Mouse (Mus musculus): Measurements from ENCODE around the gene Tmod1.

The Tmod1 gene

DNA sequence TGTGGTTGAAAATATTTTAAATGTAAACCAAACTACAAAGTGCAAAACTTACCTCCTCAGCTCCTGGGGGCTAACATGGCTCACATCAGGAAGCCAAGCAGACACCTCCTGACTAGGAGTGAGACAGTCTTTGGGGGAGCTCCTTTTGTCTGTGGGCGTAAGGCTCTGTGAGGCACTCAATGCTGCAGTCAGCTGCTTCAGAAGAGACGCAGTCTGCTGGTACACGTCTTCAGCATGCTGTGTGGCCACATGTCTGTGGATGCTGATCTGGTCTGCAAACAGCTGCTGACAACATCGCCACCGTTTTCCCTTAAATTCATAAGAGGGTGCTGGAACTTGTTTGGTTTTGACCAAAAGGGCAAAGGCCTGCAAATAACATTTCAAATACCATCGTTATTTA is 93.1 kb downstream of the Tmod1 start:
- DNase-seq (ENCODE audit: low read depth, low spot score): no peak

DNA sequence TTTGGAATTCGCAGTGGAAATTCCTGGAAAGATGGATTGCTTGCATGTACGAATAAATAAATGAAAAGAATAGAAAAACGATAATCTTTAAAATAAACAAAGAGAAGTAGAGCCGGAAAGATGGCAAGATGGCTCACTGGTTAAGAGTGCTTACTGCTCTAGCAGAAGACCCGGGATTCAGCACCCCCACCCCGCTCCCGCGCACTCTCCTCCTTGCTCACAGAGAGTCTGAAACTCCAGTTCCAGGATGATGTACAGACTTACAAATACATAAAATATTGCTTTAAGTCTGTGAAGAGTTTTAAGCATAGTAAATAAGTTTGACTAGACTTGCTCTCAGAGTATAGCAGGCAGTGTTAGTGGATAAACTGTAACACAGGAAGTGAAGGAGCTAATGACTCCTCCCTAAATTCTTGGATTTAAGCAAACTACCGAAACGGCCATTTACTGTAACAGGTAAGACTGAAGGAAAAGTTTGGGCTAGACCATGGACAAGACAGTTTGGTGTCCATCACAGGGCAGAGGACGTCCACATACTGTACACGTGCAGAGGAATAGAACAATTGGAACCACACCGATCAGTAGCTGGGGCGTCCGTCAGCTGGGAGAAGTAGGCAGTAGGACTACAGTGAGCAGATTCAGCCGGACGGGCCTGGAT is 99.0 kb downstream of the Tmod1 start:
- DNase-seq (ENCODE audit: low read depth, low spot score): no peak

DNA sequence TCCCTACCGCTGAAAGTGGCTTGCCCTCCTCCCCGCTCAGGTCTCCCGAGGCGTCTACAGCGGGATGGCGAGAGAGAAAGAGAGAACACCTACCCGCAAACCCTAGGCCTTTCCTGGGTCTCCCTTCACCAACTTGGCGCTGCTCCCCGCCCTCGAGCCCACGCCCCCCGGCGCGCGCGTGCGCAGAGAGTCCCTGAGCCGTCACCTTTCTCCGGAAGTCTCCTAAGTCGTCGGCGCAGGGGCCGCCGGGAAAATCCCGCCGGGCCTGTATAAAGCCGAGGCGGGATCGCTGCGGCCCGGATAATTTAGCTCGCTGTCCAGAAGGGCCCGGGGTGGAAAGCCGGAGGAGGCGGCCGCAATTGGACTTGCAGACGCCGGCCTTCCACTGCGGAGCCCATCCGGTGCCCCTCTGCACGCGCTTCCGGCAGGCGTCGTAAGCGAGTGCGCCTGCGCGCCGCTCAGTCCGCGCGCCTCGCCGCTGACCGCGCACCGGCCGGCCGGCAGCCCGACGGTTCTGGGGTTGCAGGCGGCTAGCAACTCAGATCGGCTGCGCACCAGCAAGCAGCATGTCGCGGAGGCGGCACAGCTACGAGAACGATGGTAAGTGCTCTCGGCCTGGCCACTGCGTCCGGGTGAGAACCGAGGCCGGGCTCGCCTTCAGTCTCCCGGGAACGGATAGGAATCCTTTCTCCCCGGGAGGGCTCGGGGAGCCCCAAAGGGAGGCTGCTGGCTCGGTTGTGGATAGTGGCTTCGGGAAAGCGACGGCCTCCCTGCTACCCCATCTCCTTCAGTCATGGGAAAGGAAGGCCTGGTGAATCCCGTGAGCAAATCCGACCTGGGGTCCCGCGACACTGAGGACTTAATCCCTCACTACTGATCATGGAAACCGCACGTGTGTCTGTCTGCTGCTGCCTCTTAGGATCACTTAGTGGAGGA is 99.8 kb downstream of the Tmod1 start, which contains the start of the genes Ncbp1 and Tstd2:
Gene Ncbp1, plus strand, starts transcription at position 327 of the 936 bp plus-strand sequence.
Gene Tstd2, minus strand, starts transcription at position 408 of the 936 bp plus-strand sequence.
- peak; percentile 96 for DNase-seq (ENCODE audit: low read depth, low spot score)

DNA sequence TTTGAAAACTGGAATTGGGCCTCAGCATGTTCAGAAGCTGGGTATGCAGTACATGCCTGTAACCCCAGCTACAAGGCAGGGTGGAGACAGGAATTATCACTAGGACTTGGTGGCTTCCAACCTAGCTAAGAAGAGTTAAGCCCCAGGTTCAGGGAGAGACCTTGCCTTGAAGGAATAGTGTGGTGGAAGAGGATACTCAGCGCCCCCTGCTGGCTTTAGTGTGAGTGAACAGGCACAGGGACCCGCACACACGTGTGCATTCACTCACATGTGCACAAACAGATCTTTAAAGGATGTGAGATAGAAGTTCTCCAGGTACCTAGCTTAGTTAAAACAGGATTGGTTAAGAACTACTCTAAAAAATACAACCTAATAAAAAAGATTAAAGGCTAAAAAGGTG is 105.6 kb downstream of the Tmod1 start:
- DNase-seq (ENCODE audit: low read depth, low spot score): peak; percentile 51

DNA sequence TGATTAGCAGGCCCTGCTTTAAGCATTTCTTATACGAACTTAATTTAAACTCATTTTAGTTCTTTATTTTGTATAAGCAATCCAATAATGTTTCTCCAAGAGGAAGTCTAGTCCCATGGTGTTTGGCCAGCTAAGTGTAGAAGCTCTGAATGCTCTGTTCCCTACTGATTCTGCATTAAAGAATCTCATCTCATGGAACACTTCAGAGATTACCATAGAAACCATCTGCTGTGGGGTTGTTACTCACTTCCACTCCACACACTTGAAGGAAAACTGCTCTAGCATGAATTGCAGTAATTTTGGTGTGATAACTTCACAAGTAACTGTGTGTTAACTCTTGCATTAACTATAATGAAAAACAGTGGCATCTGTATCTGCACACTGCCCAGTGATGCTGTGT is 108.1 kb downstream of the Tmod1 start:
- no peak for DNase-seq (ENCODE audit: low read depth, low spot score)

DNA sequence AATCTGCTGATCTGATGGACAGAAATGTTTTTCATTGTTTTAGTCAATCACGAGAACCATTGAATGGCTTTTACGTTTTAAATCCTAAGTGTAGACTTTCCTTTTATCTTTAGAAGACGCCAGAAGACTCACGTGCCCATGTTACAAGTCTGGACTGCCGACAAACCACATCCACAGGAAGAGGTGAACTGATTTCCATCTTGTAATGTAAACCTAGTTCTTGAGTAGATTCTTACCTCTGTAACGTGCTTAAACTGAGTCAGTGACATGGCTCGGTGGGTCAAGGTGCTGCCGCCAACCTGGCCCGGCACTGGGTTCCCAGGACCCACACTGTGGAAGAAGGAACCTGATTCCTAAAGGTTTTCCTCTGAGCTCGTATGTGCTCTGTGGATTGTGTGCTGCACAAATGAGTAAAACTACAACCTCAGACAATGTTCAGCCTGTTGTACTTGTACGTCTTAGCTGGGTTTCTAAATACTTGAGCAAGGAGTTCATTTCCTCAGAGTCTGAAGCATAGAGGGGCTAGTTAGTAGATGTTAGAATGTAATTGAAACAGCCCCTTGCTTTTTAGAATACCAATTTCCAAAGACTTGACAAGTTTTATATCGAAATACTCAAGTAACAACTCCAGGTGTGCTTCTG is 113.3 kb downstream of the Tmod1 start:
- no peak for DNase-seq (ENCODE audit: low read depth, low spot score)

DNA sequence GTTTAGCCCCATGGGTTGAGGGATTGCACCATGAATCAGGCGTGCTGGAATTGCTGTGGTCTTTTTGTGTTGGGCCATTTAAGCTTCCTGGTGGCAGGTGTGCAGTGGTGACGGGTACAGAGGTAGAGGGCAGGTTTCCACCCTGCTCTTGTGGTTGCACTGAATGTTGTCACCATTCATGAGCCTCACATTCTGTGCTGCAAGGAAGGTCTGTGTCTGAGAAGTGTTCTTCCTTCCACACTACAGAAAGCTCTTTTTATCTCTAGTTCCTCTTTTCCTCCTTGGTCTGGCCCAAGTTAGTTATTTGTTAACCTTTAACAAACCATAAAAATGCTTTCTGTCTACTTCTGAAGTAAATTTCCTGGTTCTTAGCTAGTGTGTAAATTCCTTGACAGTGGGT is 125.3 kb downstream of the Tmod1 start:
- no peak for DNase-seq (ENCODE audit: low read depth, low spot score)
